In genomic region chr6:72616643-72617288, GRCm38 (mm10) we compare ENCODE assay signal across 8 mouse cellular contexts. TPM values are rescaled to one million over a fixed set of nuclear protein-coding genes. Genes with fewer than 3 reads are reported as not detected.
DNase-seq lines count a peak whose midpoint lies in the region; ATAC-seq and TF ChIP-seq lines count a peak whose summit lies in the region.

TSS of gene Tgoln1 (minus strand) at chr6:72617000.

- WGBS in forebrain, embryonic 16.5 days, result under 1% methylated on average over 41 of the region's 41 CpGs
- WGBS in lung, embryonic 14.5 days, result under 1% methylated on average over 41 of the region's 41 CpGs
- under 1% methylated on average over 41 of the region's 41 CpGs for WGBS in olfactory bulb, adult 2 months
- under 1% methylated on average over 41 of the region's 41 CpGs for WGBS in thymus, adult 2 months

- H3K4me2 ChIP-seq in forebrain, embryonic 16.5 days (ENCODE audit: low read length), result peak within 1 kb of the TSS; percentile 96
- H3K4me2 ChIP-seq in lung, embryonic 14.5 days, result peak within 1 kb of the TSS; percentile 81

- TF ChIP-seq CTCF in layer of hippocampus, adult 2 months (conservative IDR thresholded peaks at IDR 0.05), result no peak
- TF ChIP-seq CTCF in lung, embryonic 14.5 days (IDR thresholded peaks at IDR 0.05; ENCODE audit: low read depth), result no peak
- TF ChIP-seq CTCF in olfactory bulb, adult 2 months (IDR thresholded peaks at IDR 0.05; ENCODE audit: insufficient read depth, low read depth, low read length), result no peak
- TF ChIP-seq CTCF in thymus, adult 2 months (IDR thresholded peaks at IDR 0.05; ENCODE audit: borderline replicate concordance, control insufficient read depth, extremely low read depth, insufficient read depth, low read length, poor library complexity), result peak; percentile 57; the same call in 1 of the 2 replicates

- peak within 1 kb of the TSS; percentile 96 for H3K9ac ChIP-seq in ES-E14 (ENCODE audit: insufficient read depth, low read depth, low read length, poor library complexity, severe bottlenecking)
- peak within 1 kb of the TSS; percentile 82 for H3K9ac ChIP-seq in forebrain, embryonic 16.5 days (replicated peaks; ENCODE audit: low read depth, low read length)
- peak within 1 kb of the TSS; percentile 79 for H3K9ac ChIP-seq in lung, embryonic 14.5 days

- DNase-seq in ES-E14 (ENCODE audit: low read depth, low spot score), result peak; percentile 92
- peak; percentile 94 for DNase-seq in cerebellum, adult 11-12 months
- DNase-seq in heart, postnatal 36 days, result peak; percentile 93
- peak; percentile 93 to 94 for DNase-seq in layer of hippocampus, adult 2 months (ENCODE audit: low spot score in 2 of 2)
- peak; percentile 98 for DNase-seq in lung, embryonic 14.5 days
- peak; percentile 97 for DNase-seq in thymus, adult 2 months

- peak; percentile 99 for ATAC-seq in forebrain, embryonic 16.5 days
- peak; percentile 96 for ATAC-seq in lung, embryonic 14.5 days (ENCODE audit: insufficient read depth)

- TF ChIP-seq POLR2A in olfactory bulb, adult 2 months (IDR thresholded peaks at IDR 0.05; ENCODE audit: insufficient read depth, low read depth, low read length), result peak; percentile 90
- TF ChIP-seq POLR2A in thymus, adult 2 months (IDR thresholded peaks at IDR 0.05; ENCODE audit: control insufficient read depth, extremely low read depth, insufficient read depth, low read length, poor library complexity), result peak; percentile 96

- H3K4me1 ChIP-seq in ES-E14 (ENCODE audit: control insufficient read depth in 2 of 2, insufficient read depth in 2 of 2, low read length in 2 of 2, poor library complexity in 1 of 2), result 0 out of 4 replicates have a peak, but pooled peaks cover 0 to 2% of the 10 kb centered on the region in 2 experiments
- peaks cover 32% of the 10 kb centered on the region for H3K4me1 ChIP-seq in forebrain, embryonic 16.5 days (replicated peaks; ENCODE audit: control insufficient read depth, insufficient read depth, low read length)
- H3K4me1 ChIP-seq in lung, embryonic 14.5 days (ENCODE audit: insufficient read depth), result peaks cover 20% of the 10 kb centered on the region
- peaks cover 5% of the 10 kb centered on the region; the same call in 1 of the 2 replicates for H3K4me1 ChIP-seq in olfactory bulb, adult 2 months (ENCODE audit: control insufficient read depth, insufficient read depth, low read length)
- peaks cover 5% of the 10 kb centered on the region for H3K4me1 ChIP-seq in thymus, adult 2 months (replicated peaks; ENCODE audit: control insufficient read depth, insufficient read depth, low read length)

- peaks cover 3% of the 10 kb centered on the region for H3K36me3 ChIP-seq in ES-E14 (ENCODE audit: control insufficient read depth, insufficient read depth, low read length, poor library complexity, severe bottlenecking)
- peaks cover 7% of the 10 kb centered on the region; the same call in 1 of the 2 replicates for H3K36me3 ChIP-seq in forebrain, embryonic 16.5 days (ENCODE audit: control insufficient read depth, insufficient read depth)
- peaks cover 14% of the 10 kb centered on the region for H3K36me3 ChIP-seq in lung, embryonic 14.5 days (ENCODE audit: insufficient read depth)
- peaks cover 20% of the 10 kb centered on the region for H3K36me3 ChIP-seq in thymus, adult 2 months (ENCODE audit: control insufficient read depth, insufficient read depth, low read length)

- in situ Hi-C loops in ES-E14 (cut with MboI; ENCODE audit: low sequenced_read_pairs in 2 of 2, unreplicated experiment in 2 of 2), result no loop called here

- no peaks in the 10 kb centered on the region for H3K9me3 ChIP-seq in ES-E14 (ENCODE audit: control insufficient read depth, insufficient read depth, low read depth, low read length)
- no peaks in the 10 kb centered on the region for H3K9me3 ChIP-seq in forebrain, embryonic 16.5 days (ENCODE audit: control insufficient read depth, low read length)
- H3K9me3 ChIP-seq in lung, embryonic 14.5 days (ENCODE audit: low read depth, low read length), result no peaks in the 10 kb centered on the region

- peak within 1 kb of the TSS; percentile 95 to 99 for H3K4me3 ChIP-seq in ES-E14 (ENCODE audit: insufficient read depth in 1 of 2, low read depth in 1 of 2, low read length in 2 of 2, poor library complexity in 1 of 2, severe bottlenecking in 1 of 2)
- H3K4me3 ChIP-seq in forebrain, embryonic 16.5 days (replicated peaks; ENCODE audit: low read length), result peak within 1 kb of the TSS; percentile 55
- H3K4me3 ChIP-seq in layer of hippocampus, adult 2 months, result peak within 1 kb of the TSS; percentile 73
- H3K4me3 ChIP-seq in lung, embryonic 14.5 days (ENCODE audit: low read depth, low read length), result peak within 1 kb of the TSS; percentile 81
- peak within 1 kb of the TSS; percentile 82 for H3K4me3 ChIP-seq in olfactory bulb, adult 2 months (ENCODE audit: insufficient read depth, low read depth, low read length)
- H3K4me3 ChIP-seq in thymus, adult 2 months (ENCODE audit: control insufficient read depth, insufficient read depth, low read length), result peak within 1 kb of the TSS; percentile 94

- intact Hi-C loops in heart, postnatal 36 days (cut with DNase I), result no loop called here

- H3K27me3 ChIP-seq in forebrain, embryonic 16.5 days (replicated peaks; ENCODE audit: control insufficient read depth, insufficient read depth, low read length), result no peaks in the 10 kb centered on the region
- H3K27me3 ChIP-seq in lung, embryonic 14.5 days (ENCODE audit: insufficient read depth, low read length), result no peaks in the 10 kb centered on the region
- no peaks in the 10 kb centered on the region for H3K27me3 ChIP-seq in thymus, adult 2 months (ENCODE audit: control insufficient read depth, insufficient read depth, low read length)

- peak within 1 kb of the TSS; percentile 87 for H3K27ac ChIP-seq in ES-E14 (ENCODE audit: insufficient read depth, low read depth, low read length, poor library complexity, severe bottlenecking)
- H3K27ac ChIP-seq in forebrain, embryonic 16.5 days (ENCODE audit: low read length), result peak within 1 kb of the TSS; percentile 96
- peak within 1 kb of the TSS; percentile 96 for H3K27ac ChIP-seq in layer of hippocampus, adult 2 months
- H3K27ac ChIP-seq in lung, embryonic 14.5 days (ENCODE audit: low read depth), result peak within 1 kb of the TSS; percentile 89
- peak within 1 kb of the TSS; percentile 89 for H3K27ac ChIP-seq in olfactory bulb, adult 2 months (ENCODE audit: insufficient read depth, low read depth, low read length)
- H3K27ac ChIP-seq in thymus, adult 2 months (ENCODE audit: control insufficient read depth, insufficient read depth, low read length), result peak within 1 kb of the TSS; percentile 98

TF ChIP-seq in ES-E14, 5 proteins besides CTCF, POLR2A, EP300 and RAD21:
- TF ChIP-seq ZNF384 (IDR thresholded peaks at IDR 0.05; ENCODE audit: low read depth, low read length), result no peak
- TF ChIP-seq MAFK (IDR thresholded peaks at IDR 0.05; ENCODE audit: insufficient read depth, low read depth, low read length), result no peak
- TF ChIP-seq CHD2 (IDR thresholded peaks at IDR 0.05; ENCODE audit: low read depth, low read length), result no peak
- no peak for TF ChIP-seq HCFC1 (IDR thresholded peaks at IDR 0.05; ENCODE audit: borderline replicate concordance, insufficient read depth, low read length)
- no peak for TF ChIP-seq ZC3H11A (IDR thresholded peaks at IDR 0.05; ENCODE audit: borderline replicate concordance, low read depth, low read length)

RNA-seq across cellular contexts. Expression of gene Tgoln1, which starts in this region (rescaled TPM):
- total RNA-seq in ES-E14 (2012; rRNA removed), result 56.4 and 57.7 TPM in 2 replicates
- polyA plus RNA-seq in forebrain, embryonic 16.5 days (2015; fragmentation: Nextera tagmentation; extraction: Ambion mirVana), result 34.6 and 38.0 TPM in 2 replicates
- 10 to 100 TPM; 56.9 to 61.9 TPM for total RNA-seq in heart, postnatal 36 days (2021)
- 10 to 100 TPM; 87.9 to 88.2 TPM for total RNA-seq in layer of hippocampus, adult 2 months (2021)
- 40.4 and 43.2 TPM in 2 replicates for polyA plus RNA-seq in lung, embryonic 14.5 days (2014; fragmentation: Nextera tagmentation; extraction: Ambion mirVana)
- polyA plus RNA-seq in olfactory bulb, adult 2 months (2012; ENCODE audit: insufficient read depth, insufficient read length, low replicate concordance, missing spikeins), result not detected in 2 replicates
- 33.2 and 37.9 TPM in 2 replicates for polyA plus RNA-seq in thymus, adult 2 months (2012; rRNA removed)

Comparison
In these comparisons a context has a peak if more than half of its experiments do, and no peak if none do; other contexts are left out.
1. Peak in every context shown above with its lines: DNase-seq, ATAC-seq, H3K4me3 ChIP-seq and H3K27ac ChIP-seq.